Mouse (Mus musculus): ENCODE data around the gene 4932438H23Rik. TPM values are rescaled to one million over a fixed set of nuclear protein-coding genes. Genes with fewer than 3 reads are reported as not detected.

Gene 4932438H23Rik
- total and polyA plus RNA-seq, 3 experiments = not detected

- TF ChIP-seq HCFC1 (IDR thresholded peaks at IDR 0.05; ENCODE audit: low read depth, low read length) (no peak), CHD2 (IDR thresholded peaks at IDR 0.05; ENCODE audit: low read length) (no peak), ETS1 (IDR thresholded peaks at IDR 0.05; ENCODE audit: low read depth, low read length) (no peak), BHLHE40 (IDR thresholded peaks at IDR 0.05; ENCODE audit: borderline replicate concordance, low read depth, low read length) (no peak), NELFE (IDR thresholded peaks at IDR 0.05; ENCODE audit: low read depth, low read length) (no peak), MAX (IDR thresholded peaks at IDR 0.05; ENCODE audit: low read length) (no peak), NRF1 (IDR thresholded peaks at IDR 0.05; ENCODE audit: insufficient read depth, low read depth, low read length, poor library complexity, severe bottlenecking) (no peak), E2F4 (IDR thresholded peaks at IDR 0.05; ENCODE audit: borderline replicate concordance, low read depth, low read length) (no peak), USF2 (IDR thresholded peaks at IDR 0.05; ENCODE audit: borderline replicate concordance in 1 of 2, insufficient read depth in 1 of 2, low read depth in 1 of 2, low read length in 2 of 2) (no peak), UBTF (IDR thresholded peaks at IDR 0.05; ENCODE audit: borderline replicate concordance, insufficient read depth, low read depth, low read length) (no peak), TCF12 (IDR thresholded peaks at IDR 0.05; ENCODE audit: low read depth, low read length) (no peak), MXI1 (IDR thresholded peaks at IDR 0.05; ENCODE audit: low read depth, low read length) (no peak), EP300 (IDR thresholded peaks at IDR 0.05; ENCODE audit: low read depth in 1 of 2, low read length in 2 of 2) (no peak), JUND (IDR thresholded peaks at IDR 0.05; ENCODE audit: low read depth, low read length) (no peak), GATA1 (IDR thresholded peaks at IDR 0.05; ENCODE audit: low read depth, low read length) (no peak), MYB (IDR thresholded peaks at IDR 0.05; ENCODE audit: low read depth, low read length) (no peak)
- no peak overlapping the region for H3K27ac ChIP-seq (ENCODE audit: control insufficient read depth, low read depth, low read length)
- no peaks in the 10 kb centered on the region for H3K27me3 ChIP-seq (ENCODE audit: control insufficient read depth in 1 of 2, insufficient read depth in 2 of 2, low read length in 2 of 2)
- H3K36me3 ChIP-seq (ENCODE audit: control insufficient read depth in 1 of 2, insufficient read depth in 2 of 2, low read length in 2 of 2) = peaks cover 0 to 22% of the 10 kb centered on the region in 2 experiments; a peak in 3 of 4 replicates
- H3K9ac ChIP-seq (ENCODE audit: control insufficient read depth, low read depth, low read length, poor library complexity, severe bottlenecking) = no peak overlapping the region
- peaks cover 13% of the 10 kb centered on the region for H3K79me2 ChIP-seq (ENCODE audit: control insufficient read depth, insufficient read depth, low read length, poor library complexity)
- DNase-seq (ENCODE audit: low read depth, low spot score) = no peak
- no peak overlapping the region for H3K4me3 ChIP-seq (ENCODE audit: control insufficient read depth in 1 of 2, insufficient read depth in 1 of 2, low read depth in 2 of 2, low read length in 2 of 2)
- no peaks in the 10 kb centered on the region for H3K9me3 ChIP-seq (replicated peaks; ENCODE audit: insufficient read depth, low read length)
- peaks cover 0 to 14% of the 10 kb centered on the region in 2 experiments; a peak in 2 of 4 replicates for H3K4me1 ChIP-seq (ENCODE audit: control insufficient read depth in 1 of 2, insufficient read depth in 2 of 2, low read length in 2 of 2)
These were observed 89.9 kb downstream of the 4932438H23Rik start for GRCm38 (mm10) chr16:91004915-91005538.

Other genes starting within 250 kb of the 4932438H23Rik start
- 65.9 and 68.5 TPM in 2 replicates for gene Cfap298, start 160.0 kb downstream of the 4932438H23Rik start, total RNA-seq (2012; rRNA removed)
- gene Cfap298, start 160.0 kb downstream of the 4932438H23Rik start, polyA plus RNA-seq (2012; ENCODE audit: insufficient read depth in 1 of 2, insufficient read length in 2 of 2, low read depth in 1 of 2, low replicate concordance in 2 of 2, missing spikeins in 1 of 2) = 100 to 1,000 TPM in 1 of 2 experiments, not detected in 1; 117 TPM
- 5.0 and 8.8 TPM in 2 replicates for gene Synj1, start 83.8 kb downstream of the 4932438H23Rik start, total RNA-seq (2012; rRNA removed)
- gene Synj1, start 83.8 kb downstream of the 4932438H23Rik start, polyA plus RNA-seq (2012; ENCODE audit: insufficient read depth in 1 of 2, insufficient read length in 2 of 2, low read depth in 1 of 2, low replicate concordance in 2 of 2, missing spikeins in 1 of 2) = 10 to 100 TPM in 1 of 2 experiments, not detected in 1; 34.5 TPM
- 23.8 and 26.3 TPM in 2 replicates for gene Paxbp1, start 50.6 kb downstream of the 4932438H23Rik start, total RNA-seq (2012; rRNA removed)
- gene Paxbp1, start 50.6 kb downstream of the 4932438H23Rik start, polyA plus RNA-seq (2012; ENCODE audit: insufficient read depth in 1 of 2, insufficient read length in 2 of 2, low read depth in 1 of 2, low replicate concordance in 2 of 2, missing spikeins in 1 of 2) = 10 to 100 TPM in 1 of 2 experiments, not detected in 1; 49.6 TPM
- gene Olig2, start 130.3 kb upstream of the 4932438H23Rik start, total RNA-seq (2012; rRNA removed) = not detected in 2 replicates
- not detected for gene Olig2, start 130.3 kb upstream of the 4932438H23Rik start, polyA plus RNA-seq (2012; ENCODE audit: insufficient read depth in 1 of 2, insufficient read length in 2 of 2, low read depth in 1 of 2, low replicate concordance in 2 of 2, missing spikeins in 1 of 2)
- gene Olig1, start 174.7 kb upstream of the 4932438H23Rik start, total RNA-seq (2012; rRNA removed) = not detected in 2 replicates
- gene Olig1, start 174.7 kb upstream of the 4932438H23Rik start, polyA plus RNA-seq (2012; ENCODE audit: insufficient read depth in 1 of 2, insufficient read length in 2 of 2, low read depth in 1 of 2, low replicate concordance in 2 of 2, missing spikeins in 1 of 2) = not detected

All from MEL (cell line).